Mouse (Mus musculus) 3T3-L1 (cell line): ENCODE data around the gene Gzmm.

Experiments
- DNase-seq: peaks from one replicate; pipeline ENCODE4 v3.0.0-alpha.2; 2015; ENCODE audit warnings: low read depth, low spot score

Gene Gzmm

DNA sequence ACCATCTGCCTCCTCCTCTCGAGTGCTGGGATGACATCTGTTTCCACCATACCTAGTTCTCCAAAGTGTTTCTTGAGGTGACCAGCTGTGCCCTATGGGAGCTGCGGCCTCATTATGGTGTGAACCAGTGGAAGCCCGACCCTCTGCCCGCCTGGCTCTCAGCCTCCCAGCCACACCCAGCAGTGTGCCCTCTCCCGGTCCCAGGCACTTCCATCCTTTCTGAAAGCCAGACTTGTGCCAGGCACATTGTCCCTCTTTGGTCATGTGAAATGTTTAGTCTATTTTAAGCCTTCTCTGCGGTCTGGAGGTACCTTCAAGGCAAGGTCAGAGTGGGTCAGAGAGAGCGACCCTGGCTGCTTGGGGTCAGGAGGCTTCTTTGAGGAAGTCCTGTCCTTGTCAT, 34.9 kb downstream of the Gzmm start:
- no peak for DNase-seq

DNA sequence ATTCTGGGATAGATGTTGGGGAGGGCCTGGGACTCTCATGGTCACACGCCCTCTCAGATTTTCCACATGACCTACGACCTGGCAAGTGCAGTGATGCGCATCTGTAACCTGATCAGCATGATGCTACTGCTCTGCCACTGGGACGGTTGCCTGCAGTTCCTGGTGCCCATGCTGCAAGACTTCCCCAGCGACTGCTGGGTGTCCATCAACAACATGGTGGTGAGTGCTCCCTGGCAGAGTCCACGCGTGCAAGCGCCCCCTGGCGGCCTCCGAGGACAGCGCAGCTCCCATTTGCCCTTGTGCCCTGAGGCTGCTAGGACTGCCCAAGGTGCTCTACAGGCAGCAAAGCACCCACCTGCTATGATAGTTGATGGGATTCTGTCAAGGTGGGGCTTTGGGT, 37.3 kb downstream of the Gzmm start:
- DNase-seq, result no peak

DNA sequence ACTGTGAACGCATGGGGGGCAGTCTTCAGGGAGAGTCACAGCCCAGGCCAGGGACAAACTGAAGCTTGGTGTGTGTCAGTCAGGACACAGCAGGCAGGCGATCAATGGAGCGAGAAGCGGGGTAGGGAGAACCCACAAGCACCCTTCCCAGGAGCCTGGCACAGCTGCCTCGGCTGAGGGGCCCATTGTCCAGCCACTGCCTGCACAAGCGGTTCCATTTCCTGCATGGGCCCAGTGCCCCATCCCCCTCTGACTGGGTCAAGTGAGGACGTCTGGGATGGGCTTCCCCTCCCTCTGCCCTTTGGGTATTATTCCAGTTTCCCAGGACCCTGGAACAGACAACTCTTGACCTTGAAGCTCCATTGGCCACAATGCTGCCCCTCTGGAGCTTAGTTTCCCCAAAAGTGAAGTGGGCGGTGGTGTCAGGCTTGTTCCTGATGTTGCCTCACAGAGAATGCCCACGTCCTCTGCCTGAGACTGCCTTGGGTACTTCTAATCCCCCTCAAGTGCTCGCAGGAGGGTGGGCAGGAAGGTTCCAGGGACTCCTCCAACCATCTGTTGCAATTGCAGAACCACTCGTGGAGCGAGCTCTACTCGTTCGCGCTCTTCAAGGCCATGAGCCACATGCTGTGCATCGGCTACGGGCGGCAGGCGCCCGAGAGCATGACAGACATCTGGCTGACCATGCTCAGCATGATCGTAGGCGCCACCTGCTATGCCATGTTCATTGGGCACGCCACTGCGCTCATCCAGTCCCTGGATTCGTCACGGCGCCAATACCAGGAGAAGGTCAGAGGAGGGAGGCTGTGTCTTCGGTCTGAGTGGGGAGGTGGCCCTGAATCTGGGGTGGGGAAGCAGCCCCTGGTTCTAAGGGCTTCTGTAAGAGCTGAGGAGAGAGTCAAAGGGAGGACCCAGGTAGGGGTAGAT, 39.8 kb downstream of the Gzmm start:
- DNase-seq, result no peak

DNA sequence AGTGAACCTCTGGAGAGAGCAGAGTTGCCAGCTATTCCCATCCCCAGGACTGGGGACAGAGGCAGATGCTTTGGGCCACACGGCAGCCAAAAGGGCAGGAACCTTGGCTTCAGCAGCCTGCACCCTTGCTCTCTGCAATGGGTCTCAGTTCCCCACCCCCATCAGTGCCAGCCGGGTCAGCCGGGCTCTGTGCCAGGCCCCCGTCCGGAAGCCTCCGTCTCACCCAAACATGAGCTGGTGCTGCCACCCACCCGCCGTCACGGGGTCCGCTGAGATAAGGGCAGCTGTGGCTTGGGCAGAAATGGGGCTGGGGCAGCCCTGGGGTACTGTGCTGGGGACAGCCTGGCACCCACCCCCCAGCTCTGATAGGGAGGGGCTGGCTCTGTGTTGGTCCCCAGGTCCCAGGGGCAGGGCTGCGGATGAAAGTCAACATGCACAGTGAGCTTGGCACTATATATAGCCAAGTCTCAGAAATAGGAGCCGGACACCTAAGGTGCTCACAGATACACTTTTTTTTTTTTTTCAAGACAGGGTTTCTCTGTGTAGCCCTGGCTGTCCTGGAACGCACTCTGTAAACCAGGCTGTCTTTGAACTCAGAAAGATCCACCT, 40.6 kb downstream of the Gzmm start:
- DNase-seq, result no peak

DNA sequence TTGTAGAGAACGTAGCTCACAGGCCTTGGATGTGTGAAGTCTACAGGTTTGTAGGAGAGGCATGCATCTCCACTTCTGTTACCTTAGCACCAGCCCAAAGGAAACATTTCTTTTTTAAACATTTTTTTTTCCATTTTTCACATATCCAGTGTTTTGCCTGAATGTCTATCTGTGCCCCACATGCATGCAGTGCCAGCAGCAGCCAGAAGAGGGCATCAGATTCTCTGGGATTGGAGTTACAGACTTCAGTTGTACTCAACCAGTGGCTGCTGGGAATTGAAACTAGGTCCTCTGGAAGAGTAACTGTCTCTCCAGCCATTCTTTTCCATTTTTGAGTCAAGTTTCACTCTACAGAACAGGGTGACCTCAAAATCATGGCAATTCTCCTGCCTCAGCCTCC, 43.7 kb downstream of the Gzmm start:
- DNase-seq, result no peak

DNA sequence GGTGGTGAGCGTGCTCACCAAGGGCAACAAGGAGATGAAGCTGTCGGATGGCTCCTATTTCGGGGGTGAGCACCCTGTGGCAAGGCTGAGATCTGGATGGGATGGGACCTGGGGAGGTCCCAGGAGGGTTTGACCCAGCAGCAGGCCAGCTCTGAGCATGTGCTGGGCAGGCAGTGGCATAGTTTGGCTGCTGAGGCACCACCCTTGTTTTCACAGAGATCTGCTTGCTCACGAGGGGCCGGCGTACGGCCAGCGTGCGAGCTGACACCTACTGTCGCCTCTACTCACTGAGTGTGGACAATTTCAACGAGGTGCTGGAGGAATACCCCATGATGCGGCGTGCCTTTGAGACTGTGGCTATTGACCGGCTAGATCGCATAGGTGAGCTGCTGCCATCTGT, 45.0 kb downstream of the Gzmm start:
- DNase-seq, result no peak

DNA sequence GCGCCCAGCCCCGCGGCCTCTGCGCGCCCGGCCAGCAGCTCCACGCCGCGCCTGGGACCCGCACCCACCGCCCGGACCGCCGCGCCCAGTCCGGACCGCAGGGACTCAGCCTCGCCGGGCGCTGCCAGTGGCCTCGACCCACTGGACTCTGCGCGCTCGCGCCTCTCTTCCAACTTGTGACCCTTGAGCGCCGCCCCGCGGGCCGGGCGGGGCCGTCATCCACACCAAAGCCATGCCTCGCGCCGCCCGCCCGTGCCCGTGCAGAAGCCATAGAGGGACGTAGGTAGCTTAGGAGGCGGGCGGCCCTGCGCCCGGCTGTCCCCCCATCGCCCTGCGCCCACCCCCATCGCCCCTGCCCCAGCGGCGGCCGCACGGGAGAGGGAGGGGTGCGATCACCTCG, 46.5 kb downstream of the Gzmm start:
- no peak for DNase-seq

DNA sequence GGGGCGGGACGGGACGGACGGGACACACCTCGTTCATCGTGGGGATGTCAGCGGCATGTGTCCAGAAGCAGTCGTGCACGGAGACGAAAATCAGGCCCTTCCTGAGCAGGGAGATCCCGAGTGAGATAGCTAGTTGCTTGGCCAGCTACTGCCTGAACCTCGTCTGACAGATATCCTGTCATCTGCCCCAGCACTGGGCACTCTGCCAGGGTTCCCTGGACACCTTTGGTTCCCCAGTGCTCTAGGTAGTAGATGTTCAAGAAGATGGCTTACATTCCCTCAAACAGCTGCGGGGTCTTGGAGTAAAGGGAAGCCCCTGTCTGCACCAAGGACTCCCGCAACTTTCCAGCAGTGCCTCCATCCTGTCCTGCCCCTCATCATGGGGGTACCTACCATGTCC, 47.9 kb downstream of the Gzmm start:
- DNase-seq, result no peak

DNA sequence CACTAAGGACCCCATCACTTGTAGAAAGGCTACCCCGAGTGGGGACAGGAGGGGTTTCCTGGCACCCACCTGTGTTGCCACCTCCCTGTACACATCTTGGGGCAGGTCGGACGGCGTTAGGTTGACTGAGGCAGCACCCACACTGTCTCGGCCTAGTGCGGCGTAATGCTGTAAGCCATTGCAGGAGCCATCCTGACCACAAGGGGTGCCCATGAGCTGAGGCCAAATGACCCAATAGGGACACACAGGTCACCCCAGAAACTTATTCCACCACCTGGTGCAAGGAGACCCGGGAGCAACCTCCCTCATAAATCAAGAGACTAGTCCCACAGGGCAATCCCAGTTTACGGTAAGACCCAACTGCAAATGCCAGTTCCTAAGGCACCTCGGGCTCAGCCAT, 49.4 kb downstream of the Gzmm start:
- no peak for DNase-seq

DNA sequence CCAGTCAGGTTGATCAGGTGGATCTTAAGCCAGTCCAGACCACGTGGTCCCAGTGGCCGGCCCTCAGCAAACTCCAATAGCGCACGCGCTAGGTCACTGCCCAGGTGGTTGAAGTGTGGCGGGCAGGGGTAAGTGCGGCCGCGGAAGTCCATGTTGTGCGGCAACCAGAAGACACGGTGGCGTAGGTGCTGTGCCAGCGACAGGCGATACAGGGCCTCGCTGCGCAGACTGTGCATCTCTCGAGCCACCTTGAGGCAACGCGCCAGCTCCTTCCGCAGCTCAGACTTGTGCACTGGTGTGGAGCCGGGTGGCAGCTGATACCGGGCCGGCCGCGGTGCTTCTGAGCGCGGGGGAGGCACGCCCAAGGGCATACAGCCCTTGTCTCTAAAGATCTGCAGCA, 50.4 kb downstream of the Gzmm start:
- DNase-seq, result no peak

DNA sequence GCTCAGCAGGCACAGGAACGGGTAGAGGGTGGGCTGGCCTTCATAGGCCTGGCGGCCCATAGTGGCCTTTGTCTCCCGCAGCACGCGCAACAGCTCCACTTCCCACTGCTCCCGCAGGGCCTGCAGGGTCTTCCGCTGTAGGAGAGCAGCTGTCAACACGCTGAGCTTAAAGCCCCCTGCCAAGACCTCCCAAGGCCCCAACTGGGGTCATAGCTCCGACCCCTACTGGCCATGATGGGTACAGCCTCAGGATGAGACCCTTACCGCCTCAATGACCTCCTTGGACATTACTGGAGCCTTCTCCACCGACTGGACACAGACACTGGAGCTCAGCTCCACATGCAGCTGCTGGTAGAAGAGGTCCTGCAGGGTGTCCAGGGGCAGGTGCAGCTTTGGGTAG, 52.0 kb downstream of the Gzmm start:
- DNase-seq, result no peak

DNA sequence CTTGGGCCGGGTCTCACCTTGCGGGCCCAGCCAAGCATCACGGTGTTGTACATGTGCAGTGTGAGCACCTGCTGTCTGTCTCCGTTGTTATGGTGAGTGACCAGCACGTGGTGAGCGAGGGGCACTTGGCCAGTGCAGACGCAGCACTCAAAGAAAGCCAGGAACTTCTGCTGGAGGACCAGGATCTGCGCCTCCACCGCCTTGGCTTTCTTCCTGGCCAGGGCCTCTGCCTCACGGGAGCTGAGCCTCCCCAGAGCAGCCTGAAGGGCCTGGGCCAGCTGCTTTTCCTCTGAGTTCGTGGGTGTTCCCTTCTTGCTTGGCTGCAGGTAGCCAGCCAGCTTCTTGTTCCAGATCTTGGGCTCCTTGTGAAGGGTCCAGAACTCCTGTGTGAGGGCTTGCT, 54.3 kb downstream of the Gzmm start:
- DNase-seq, result no peak

DNA sequence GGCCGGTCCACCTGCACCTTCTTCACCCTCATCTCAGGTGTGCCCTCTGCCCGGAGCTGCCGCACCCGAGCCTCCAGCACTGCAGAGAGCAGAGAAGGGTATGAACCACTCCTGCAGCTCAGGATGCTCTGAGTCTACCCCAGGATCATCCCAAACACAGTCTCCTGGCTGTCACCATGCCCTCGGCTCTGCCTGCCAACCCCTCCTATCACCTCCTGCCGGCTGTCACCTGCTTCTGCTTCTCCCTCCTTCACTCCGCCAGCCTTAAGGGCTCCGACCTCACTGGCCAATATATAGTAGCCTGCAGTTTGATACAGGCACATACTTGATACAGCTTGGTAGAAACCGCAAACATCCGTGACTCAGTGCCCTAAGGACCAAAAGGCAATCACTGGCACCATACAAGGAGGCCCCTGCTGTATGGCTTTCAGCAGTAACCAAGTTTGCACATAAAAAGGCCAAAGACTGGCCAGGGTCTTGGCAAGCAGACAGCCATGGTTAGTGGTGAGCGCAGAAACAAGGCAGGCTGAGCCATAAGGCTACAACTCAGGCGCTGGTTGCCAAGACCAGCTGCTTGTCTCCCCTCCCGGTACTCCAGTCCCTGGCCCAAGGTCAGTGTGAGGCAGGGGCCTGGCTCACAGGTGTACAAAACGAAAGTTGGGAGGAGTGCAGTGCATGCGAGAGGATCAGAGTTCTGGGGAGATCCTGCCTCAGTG, 55.0 kb downstream of the Gzmm start:
- DNase-seq, result no peak
